Mouse (Mus musculus): ENCODE data around the gene Pla1a. TPM values are rescaled to one million over a fixed set of nuclear protein-coding genes. Genes with fewer than 3 reads are reported as not detected.
A peak's percentile ranks its signal among the peaks of the same experiment; 100 is the strongest.

Pla1a gene
- polyA plus RNA-seq, 2 experiments: 15.0 to 15.5 TPM

DNA sequence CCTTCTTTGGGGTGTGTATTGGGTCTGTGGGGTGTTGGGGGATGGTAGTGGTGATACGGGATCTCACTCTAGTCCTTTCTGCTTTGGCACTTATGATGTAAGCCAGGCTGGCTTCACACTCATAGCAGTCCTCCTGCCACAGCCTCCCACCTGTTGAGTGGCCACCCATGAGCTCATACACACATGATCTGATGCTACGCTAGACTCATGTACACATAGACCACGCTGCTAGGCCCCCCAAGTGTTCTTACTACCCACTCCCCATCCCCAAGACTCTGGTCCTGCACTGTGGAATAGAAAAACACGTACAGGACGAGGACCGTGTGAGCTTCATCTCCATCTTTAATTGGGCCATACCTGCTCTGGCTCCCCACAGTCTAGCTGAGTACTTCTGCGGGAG is 63.9 kb downstream of the Pla1a start:
- Histone ChIP-seq H3K4me2 (ENCODE audit: low read depth) (no peak overlapping the region), H3K4me1 (replicated peaks; ENCODE audit: control insufficient read depth in 2 of 2, insufficient read depth in 2 of 2, low read length in 1 of 2) (peaks cover 38 to 55% of the 10 kb centered on the region in 2 experiments), H3K27ac (peak overlapping the region; percentile 48; the same call in 1 of the 2 replicates), H3K36me3 (replicated peaks; ENCODE audit: control insufficient read depth, insufficient read depth, low read depth) (no peaks in the 10 kb centered on the region), H3K27me3 (ENCODE audit: control insufficient read depth, insufficient read depth, low read length) (no peaks in the 10 kb centered on the region), H3K9ac (replicated peaks) (no peak overlapping the region), H3K9me3 (ENCODE audit: control insufficient read depth, low read length) (no peaks in the 10 kb centered on the region), H3K4me3 (ENCODE audit: insufficient read depth in 1 of 2, low read depth in 2 of 2, low read length in 2 of 2) (no peak overlapping the region)
- 79% methylated on average over 7 of the region's 7 CpGs for WGBS (ENCODE audit: insufficient replicate concordance)
- DNase-seq (ENCODE audit: low read depth in 3 of 3, low spot score in 3 of 3) (no peak), ATAC-seq (ENCODE audit: insufficient read depth) (no peak)
- TF ChIP-seq CTCF (IDR thresholded peaks at IDR 0.05; ENCODE audit: low read depth) (no peak), EP300 (IDR thresholded peaks at IDR 0.05; ENCODE audit: low read depth) (no peak)

DNA sequence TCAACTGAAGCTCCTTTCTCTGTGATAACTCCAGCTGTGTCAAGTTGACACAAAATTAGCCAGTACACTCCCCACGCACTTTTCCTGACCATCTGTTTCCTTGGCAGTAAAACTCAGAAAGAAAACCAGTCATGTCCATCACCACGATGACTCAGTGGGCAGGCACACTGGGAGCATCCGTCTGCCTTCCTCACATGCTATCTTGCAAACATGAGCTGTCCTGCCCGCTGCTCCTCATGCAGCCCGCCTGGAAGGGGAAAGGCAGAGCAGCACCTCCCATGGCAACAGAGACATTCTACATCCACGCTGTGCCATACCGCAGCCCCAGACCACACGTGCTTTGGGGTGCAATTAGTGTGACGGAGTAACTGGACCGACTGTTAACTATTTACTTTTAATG is 64.6 kb downstream of the Pla1a start:
- H3K27ac ChIP-seq: peak overlapping the region; percentile 48
- TF ChIP-seq CTCF (IDR thresholded peaks at IDR 0.05; ENCODE audit: low read depth): no peak
- TF ChIP-seq EP300 (IDR thresholded peaks at IDR 0.05; ENCODE audit: low read depth): no peak
- H3K9me3 ChIP-seq (ENCODE audit: control insufficient read depth, low read length): no peaks in the 10 kb centered on the region
- ATAC-seq (ENCODE audit: insufficient read depth) (no peak), DNase-seq (ENCODE audit: low read depth in 3 of 3, low spot score in 3 of 3) (no peak)
- no peak overlapping the region for H3K9ac ChIP-seq (replicated peaks)
- peak overlapping the region; percentile 31 for H3K4me2 ChIP-seq (ENCODE audit: low read depth)
- H3K4me3 ChIP-seq (ENCODE audit: insufficient read depth in 1 of 2, low read depth in 2 of 2, low read length in 2 of 2): no peak overlapping the region
- no peaks in the 10 kb centered on the region for H3K36me3 ChIP-seq (replicated peaks; ENCODE audit: control insufficient read depth, insufficient read depth, low read depth)
- H3K4me1 ChIP-seq (replicated peaks; ENCODE audit: control insufficient read depth in 2 of 2, insufficient read depth in 2 of 2, low read length in 1 of 2): peaks cover 35 to 55% of the 10 kb centered on the region in 2 experiments
- 42% methylated on average over 10 of the region's 10 CpGs for WGBS (ENCODE audit: insufficient replicate concordance)
- no peaks in the 10 kb centered on the region for H3K27me3 ChIP-seq (ENCODE audit: control insufficient read depth, insufficient read depth, low read length)

DNA sequence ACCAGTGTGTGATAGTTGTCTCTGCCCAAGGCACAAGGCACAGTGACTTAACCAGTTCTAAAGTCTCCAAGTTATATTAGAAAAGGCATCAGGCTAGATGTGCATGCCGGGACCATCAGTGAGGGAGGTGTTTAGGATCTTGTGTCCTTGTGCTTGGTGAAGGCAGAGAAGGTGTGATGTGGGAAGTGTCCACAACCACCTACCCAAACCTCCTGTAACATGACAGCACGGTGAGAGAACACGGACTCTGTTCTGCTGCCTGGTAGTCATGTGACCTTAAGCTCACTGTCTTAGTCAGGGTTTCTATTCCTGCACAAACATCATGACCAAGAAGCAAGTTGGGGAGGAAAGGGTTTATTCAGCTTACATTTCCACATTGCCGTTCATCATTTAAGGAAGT is 66.7 kb downstream of the Pla1a start:
- DNase-seq (ENCODE audit: low read depth in 3 of 3, low spot score in 3 of 3) (no peak), ATAC-seq (ENCODE audit: insufficient read depth) (no peak)
- Histone ChIP-seq H3K27ac (no peak overlapping the region), H3K9ac (replicated peaks) (no peak overlapping the region), H3K4me1 (replicated peaks; ENCODE audit: control insufficient read depth in 2 of 2, insufficient read depth in 2 of 2, low read length in 1 of 2) (peaks cover 29 to 60% of the 10 kb centered on the region in 2 experiments), H3K9me3 (ENCODE audit: control insufficient read depth, low read length) (no peaks in the 10 kb centered on the region), H3K27me3 (ENCODE audit: control insufficient read depth, insufficient read depth, low read length) (no peaks in the 10 kb centered on the region), H3K36me3 (replicated peaks; ENCODE audit: control insufficient read depth, insufficient read depth, low read depth) (no peaks in the 10 kb centered on the region), H3K4me2 (ENCODE audit: low read depth) (no peak overlapping the region), H3K4me3 (ENCODE audit: insufficient read depth in 1 of 2, low read depth in 2 of 2, low read length in 2 of 2) (no peak overlapping the region)
- 70% methylated on average over 4 of the region's 4 CpGs for WGBS (ENCODE audit: insufficient replicate concordance)
- TF ChIP-seq EP300 (IDR thresholded peaks at IDR 0.05; ENCODE audit: low read depth) (no peak), CTCF (IDR thresholded peaks at IDR 0.05; ENCODE audit: low read depth) (no peak)

DNA sequence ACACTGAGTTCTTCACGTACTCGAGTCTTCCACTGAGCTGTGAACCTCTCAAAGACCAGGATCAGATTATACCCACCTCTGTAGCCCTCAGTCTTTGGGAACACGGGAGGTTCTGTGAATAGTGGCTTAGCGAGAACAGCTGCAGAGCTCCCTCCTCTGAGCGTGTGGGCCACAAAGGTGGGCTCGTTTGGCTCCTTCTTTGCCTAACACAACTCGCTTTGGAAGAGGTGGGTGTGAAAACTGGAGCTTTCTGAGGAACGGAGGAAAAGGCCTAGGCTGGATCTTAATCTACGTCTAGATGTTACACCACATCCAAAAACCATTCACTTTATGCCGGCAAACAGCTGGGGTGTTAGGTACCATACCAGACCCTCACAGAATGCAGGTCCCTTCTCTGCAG is 67.6 kb downstream of the Pla1a start:
- WGBS (ENCODE audit: insufficient replicate concordance): 81% methylated on average over 10 of the region's 10 CpGs
- ATAC-seq (ENCODE audit: insufficient read depth) (no peak), DNase-seq (ENCODE audit: low read depth in 3 of 3, low spot score in 3 of 3) (no peak)
- peaks cover 20 to 51% of the 10 kb centered on the region in 2 experiments for H3K4me1 ChIP-seq (replicated peaks; ENCODE audit: control insufficient read depth in 2 of 2, insufficient read depth in 2 of 2, low read length in 1 of 2)
- no peaks in the 10 kb centered on the region for H3K9me3 ChIP-seq (ENCODE audit: control insufficient read depth, low read length)
- no peaks in the 10 kb centered on the region for H3K27me3 ChIP-seq (ENCODE audit: control insufficient read depth, insufficient read depth, low read length)
- H3K9ac ChIP-seq (replicated peaks): no peak overlapping the region
- no peak overlapping the region for H3K4me2 ChIP-seq (ENCODE audit: low read depth)
- no peak overlapping the region for H3K4me3 ChIP-seq (ENCODE audit: insufficient read depth in 1 of 2, low read depth in 2 of 2, low read length in 2 of 2)
- TF ChIP-seq EP300 (IDR thresholded peaks at IDR 0.05; ENCODE audit: low read depth): no peak
- TF ChIP-seq CTCF (IDR thresholded peaks at IDR 0.05; ENCODE audit: low read depth): no peak
- H3K27ac ChIP-seq: no peak overlapping the region
- no peaks in the 10 kb centered on the region for H3K36me3 ChIP-seq (replicated peaks; ENCODE audit: control insufficient read depth, insufficient read depth, low read depth)

DNA sequence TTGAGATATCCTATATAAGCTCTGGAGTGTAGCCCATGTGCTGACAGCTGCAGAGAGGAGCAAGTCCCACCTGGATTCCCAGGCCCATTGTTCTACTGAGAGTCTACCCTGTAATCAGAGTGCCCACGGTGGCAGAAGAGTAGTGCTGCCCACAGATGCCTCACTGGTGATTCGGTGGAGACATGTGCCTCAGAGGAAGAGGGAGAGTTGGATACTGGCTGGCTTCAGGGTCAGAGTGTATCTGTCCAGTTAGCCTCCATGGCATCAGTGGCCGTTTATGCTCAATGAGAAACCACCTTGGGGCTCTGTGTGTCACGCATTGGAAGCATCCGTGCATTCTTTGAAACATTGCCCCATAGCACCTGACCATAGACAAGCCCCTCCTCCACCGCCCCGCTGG is 69.3 kb downstream of the Pla1a start:
- H3K9me3 ChIP-seq (ENCODE audit: control insufficient read depth, low read length): no peaks in the 10 kb centered on the region
- DNase-seq (ENCODE audit: low read depth in 3 of 3, low spot score in 3 of 3) (no peak), ATAC-seq (ENCODE audit: insufficient read depth) (no peak)
- no peak overlapping the region for H3K9ac ChIP-seq (replicated peaks)
- H3K27me3 ChIP-seq (ENCODE audit: control insufficient read depth, insufficient read depth, low read length): no peaks in the 10 kb centered on the region
- H3K36me3 ChIP-seq (replicated peaks; ENCODE audit: control insufficient read depth, insufficient read depth, low read depth): no peaks in the 10 kb centered on the region
- peaks cover 11 to 40% of the 10 kb centered on the region in 2 experiments for H3K4me1 ChIP-seq (replicated peaks; ENCODE audit: control insufficient read depth in 2 of 2, insufficient read depth in 2 of 2, low read length in 1 of 2)
- no peak overlapping the region for H3K4me2 ChIP-seq (ENCODE audit: low read depth)
- no peak overlapping the region for H3K4me3 ChIP-seq (ENCODE audit: insufficient read depth in 1 of 2, low read depth in 2 of 2, low read length in 2 of 2)
- H3K27ac ChIP-seq: no peak overlapping the region
- TF ChIP-seq EP300 (IDR thresholded peaks at IDR 0.05; ENCODE audit: low read depth): no peak
- 51% methylated on average over 7 of the region's 7 CpGs for WGBS (ENCODE audit: insufficient replicate concordance)
